ENCODE assay signal across 8 mouse cellular contexts in the genomic region with DNA sequence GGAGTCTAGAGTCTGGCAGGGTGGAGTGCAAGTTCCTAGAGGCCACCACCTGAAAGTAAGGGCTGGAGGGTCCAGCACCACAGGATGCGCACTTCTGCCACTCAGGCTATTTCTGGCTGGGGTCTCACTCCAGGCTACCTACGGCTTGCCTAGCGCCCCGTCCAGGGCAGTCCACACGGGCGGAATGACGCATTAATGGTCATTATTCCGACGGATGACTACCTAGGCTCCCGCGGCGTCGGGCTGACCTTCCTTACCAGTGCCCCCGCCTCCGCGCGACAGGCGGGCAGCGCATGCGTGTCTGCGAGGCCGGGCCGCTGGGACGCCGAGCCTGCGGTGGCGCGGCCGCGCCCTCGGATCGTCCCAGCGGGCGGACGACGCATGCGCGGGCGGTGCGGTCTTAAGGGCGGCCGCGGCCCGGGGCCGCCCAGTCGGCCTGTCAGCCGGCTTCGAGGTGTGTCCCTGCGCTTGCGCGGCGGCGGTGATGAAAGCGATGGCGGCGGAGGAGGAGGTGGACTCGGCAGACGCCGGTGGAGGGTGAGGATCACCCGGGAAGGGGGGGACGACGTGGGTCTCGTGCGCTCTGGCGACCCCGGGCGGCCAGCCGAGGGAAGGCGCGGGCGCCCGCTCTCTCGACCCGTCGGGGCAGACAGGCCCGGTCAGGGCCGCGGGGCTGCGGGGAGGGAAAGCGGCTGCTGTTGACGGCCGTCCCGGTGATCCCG. TPM values are rescaled to one million over a fixed set of nuclear protein-coding genes. Genes with fewer than 3 reads are reported as not detected.
DNase-seq lines count a peak whose midpoint lies in the region; ATAC-seq and TF ChIP-seq lines count a peak whose summit lies in the region.

Abhd5 (plus strand) TSS at position 306 of the 722 bp plus-strand sequence.

- under 1% methylated on average over 51 of the region's 84 CpGs for WGBS in embryonic facial prominence, embryonic 14.5 days
- 1% methylated on average over 38 of the region's 84 CpGs for WGBS in limb, embryonic 14.5 days
- 1% methylated on average over 67 of the region's 84 CpGs for WGBS in midbrain, postnatal 0 days

- peak within 1 kb of the TSS; percentile 77 for H3K9ac ChIP-seq in embryonic facial prominence, embryonic 14.5 days (ENCODE audit: low read depth, low read length)
- H3K9ac ChIP-seq in limb, embryonic 14.5 days (ENCODE audit: low read depth, low read length, severe bottlenecking), result peak within 1 kb of the TSS; percentile 88
- H3K9ac ChIP-seq in midbrain, postnatal 0 days (replicated peaks; ENCODE audit: low read length, poor library complexity, severe bottlenecking), result peak within 1 kb of the TSS; percentile 71

- TF ChIP-seq POLR2A in limb, embryonic 14.5 days (IDR thresholded peaks at IDR 0.05; ENCODE audit: borderline replicate concordance, extremely low read depth, insufficient read depth, insufficient read length), result peak; percentile 95; the same call in 1 of the 2 replicates

- H3K27me3 ChIP-seq in embryonic facial prominence, embryonic 14.5 days (replicated peaks; ENCODE audit: control insufficient read depth, insufficient read depth, low read length), result no peaks in the 10 kb centered on the region
- no peaks in the 10 kb centered on the region for H3K27me3 ChIP-seq in limb, embryonic 14.5 days (ENCODE audit: control insufficient read depth, insufficient read depth, low read length)
- no peaks in the 10 kb centered on the region for H3K27me3 ChIP-seq in midbrain, postnatal 0 days (ENCODE audit: insufficient read depth, low read length)

- no peaks in the 10 kb centered on the region for H3K9me3 ChIP-seq in embryonic facial prominence, embryonic 14.5 days (ENCODE audit: control insufficient read depth, low read length)
- no peaks in the 10 kb centered on the region for H3K9me3 ChIP-seq in limb, embryonic 14.5 days (ENCODE audit: control insufficient read depth, low read length)
- H3K9me3 ChIP-seq in midbrain, postnatal 0 days (ENCODE audit: low read length), result no peaks in the 10 kb centered on the region

- peak; percentile 98 for ATAC-seq in embryonic facial prominence, embryonic 14.5 days (ENCODE audit: low read depth)
- peak; percentile 95 for ATAC-seq in limb, embryonic 14.5 days (ENCODE audit: low FRiP score, low read depth)
- peak; percentile 97 for ATAC-seq in midbrain, postnatal 0 days (ENCODE audit: low FRiP score)

- H3K4me3 ChIP-seq in embryonic facial prominence, embryonic 14.5 days (ENCODE audit: low read depth, low read length), result peak within 1 kb of the TSS; percentile 62
- H3K4me3 ChIP-seq in limb, embryonic 14.5 days (replicated peaks; ENCODE audit: low read length), result peak within 1 kb of the TSS; percentile 80
- H3K4me3 ChIP-seq in midbrain, postnatal 0 days (ENCODE audit: low read depth, low read length), result peak within 1 kb of the TSS; percentile 64

- peak; percentile 99 for DNase-seq in 3134 (ENCODE audit: extremely low read depth, insufficient read length, low spot score)
- peak; percentile 97 for DNase-seq in adrenal gland, postnatal 4 days (ENCODE audit: low spot score in 2 of 2)
- peak; percentile 97 for DNase-seq in embryonic facial prominence, embryonic 14.5 days (ENCODE audit: low spot score)
- peak; percentile 96 for DNase-seq in heart, adult 8-10 months (ENCODE audit: low spot score)
- peak; percentile 96 for DNase-seq in kidney, adult 9 months
- peak; percentile 90 for DNase-seq in limb, embryonic 14.5 days (ENCODE audit: low spot score)
- peak; percentile 97 for DNase-seq in midbrain, postnatal 0 days (ENCODE audit: low spot score)
- peak; percentile 92 to 93 for DNase-seq in spleen, postnatal 14 days (ENCODE audit: low spot score in 2 of 2)

- TF ChIP-seq CTCF in midbrain, postnatal 0 days (IDR thresholded peaks at IDR 0.05), result peak; percentile 67

- no peaks in the 10 kb centered on the region for H3K36me3 ChIP-seq in embryonic facial prominence, embryonic 14.5 days (ENCODE audit: control insufficient read depth, insufficient read depth, low read length)
- no peaks in the 10 kb centered on the region for H3K36me3 ChIP-seq in limb, embryonic 14.5 days (ENCODE audit: control insufficient read depth, insufficient read depth, low read length)
- H3K36me3 ChIP-seq in midbrain, postnatal 0 days (ENCODE audit: insufficient read depth, low read length), result no peaks in the 10 kb centered on the region

- H3K27ac ChIP-seq in embryonic facial prominence, embryonic 14.5 days (replicated peaks; ENCODE audit: low read depth, low read length), result peak within 1 kb of the TSS; percentile 56; the same call in 1 of the 2 replicates
- peak within 1 kb of the TSS; percentile 65 for H3K27ac ChIP-seq in limb, embryonic 14.5 days (replicated peaks; ENCODE audit: low read depth, low read length)
- peak within 1 kb of the TSS; percentile 67 for H3K27ac ChIP-seq in midbrain, postnatal 0 days (ENCODE audit: low read depth, low read length)

- H3K4me2 ChIP-seq in embryonic facial prominence, embryonic 14.5 days (ENCODE audit: low read depth, low read length), result peak within 1 kb of the TSS; percentile 59
- peak within 1 kb of the TSS; percentile 66 for H3K4me2 ChIP-seq in limb, embryonic 14.5 days (replicated peaks; ENCODE audit: low read depth, low read length, severe bottlenecking)
- peak within 1 kb of the TSS; percentile 65 for H3K4me2 ChIP-seq in midbrain, postnatal 0 days (ENCODE audit: low read depth, low read length, poor library complexity, severe bottlenecking)

- peaks cover 7% of the 10 kb centered on the region; the same call in 1 of the 2 replicates for H3K4me1 ChIP-seq in embryonic facial prominence, embryonic 14.5 days (ENCODE audit: control insufficient read depth, insufficient read depth, low read length)
- peaks cover 4% of the 10 kb centered on the region; the same call in 1 of the 2 replicates for H3K4me1 ChIP-seq in limb, embryonic 14.5 days (ENCODE audit: control insufficient read depth, insufficient read depth, low read length)
- no peaks in the 10 kb centered on the region for H3K4me1 ChIP-seq in midbrain, postnatal 0 days (ENCODE audit: insufficient read depth, low read length)

RNA-seq across cellular contexts. Expression of gene Abhd5, which starts in this region (rescaled TPM):
- 10 to 100 TPM; 43.5 to 50.2 TPM for total RNA-seq in adrenal gland, postnatal 4 days (2021)
- polyA plus RNA-seq in embryonic facial prominence, embryonic 14.5 days (2014; fragmentation: Nextera tagmentation; extraction: Ambion mirVana), result 34.9 and 37.4 TPM in 2 replicates
- 10 to 100 TPM; 60.7 to 70.5 (median 66.4) TPM for total RNA-seq in heart, adult 8-10 months (2022)
- 21.8 and 25.1 TPM in 2 replicates for polyA plus RNA-seq in limb, embryonic 14.5 days (2012; rRNA removed)
- polyA plus RNA-seq in limb, embryonic 14.5 days (2014; fragmentation: Nextera tagmentation; extraction: Ambion mirVana), result 41.1 TPM in 2 replicates
- total RNA-seq in midbrain, postnatal 0 days (2014; rRNA removed), result 32.7 and 52.2 TPM in 2 replicates
- 24.3 and 25.0 TPM in 2 replicates for polyA plus RNA-seq in midbrain, postnatal 0 days (2015; fragmentation: Nextera tagmentation; extraction: Ambion mirVana)

Comparison
In these comparisons a context has a peak if more than half of its experiments do, and no peak if none do; other contexts are left out.
1. Peak in every context shown above with its lines: DNase-seq, ATAC-seq, H3K4me3 ChIP-seq and H3K27ac ChIP-seq.